Mouse (Mus musculus) midbrain, postnatal 0 days (tissue): ENCODE measurements around the gene Nkiras2. TPM values are rescaled to one million over a fixed set of nuclear protein-coding genes. Genes with fewer than 3 reads are reported as not detected.

Experiments used
- ATAC-seq: fragments of 200-750 bp; cut with Nextera tagmentation; 2 replicates; pipeline ENCODE4 v1.8.0; 2017; ENCODE audit warnings: moderate number of reproducible peaks, mild to moderate bottlenecking, moderate TSS enrichment, moderate library complexity; ENCODE audit not compliant: low FRiP score
- DNase-seq: peaks from one replicate; pipeline ENCODE4 v3.0.0-alpha.2; 2015; ENCODE audit warnings: low spot score
- H3K27ac ChIP-seq: fragments of 300-500 bp; sonication (generic); 2 replicates; pipeline ENCODE4 v1.5.1; 2014; ENCODE audit warnings: low read depth, mild to moderate bottlenecking, low read length, mixed read lengths
- H3K27me3 ChIP-seq: fragments of 300-500 bp; sonication (generic); 2 replicates; pipeline ENCODE4 v1.6.1; 2014; ENCODE audit warnings: low read length, control low read depth, mixed read lengths; ENCODE audit not compliant: insufficient read depth
- H3K36me3 ChIP-seq: fragments of 300-500 bp; sonication (generic); 2 replicates; pipeline ENCODE4 v1.6.1; 2014; ENCODE audit warnings: low read length, control low read depth, mixed read lengths; ENCODE audit not compliant: insufficient read depth
- H3K4me1 ChIP-seq: fragments of 300-500 bp; sonication (generic); 2 replicates; pipeline ENCODE4 v1.6.1; 2014; ENCODE audit warnings: mild to moderate bottlenecking, control low read depth, antibody characterized with exemption, low read length, mixed read lengths; ENCODE audit not compliant: insufficient read depth
- H3K4me2 ChIP-seq: fragments of 300-500 bp; sonication (generic); 2 replicates; pipeline ENCODE4 v1.6.1; 2014; ENCODE audit warnings: low read depth, mild to moderate bottlenecking, low read length, mixed read lengths; ENCODE audit not compliant: poor library complexity, severe bottlenecking
- H3K4me3 ChIP-seq: fragments of 300-500 bp; sonication (generic); 2 replicates; pipeline ENCODE4 v1.5.1; 2014; ENCODE audit warnings: low read depth, mild to moderate bottlenecking, low read length, moderate library complexity
- H3K9ac ChIP-seq: fragments of 300-500 bp; sonication (generic); replicated peaks from 2 replicates; pipeline ENCODE4 v1.6.1; 2014; ENCODE audit warnings: mild to moderate bottlenecking, low read length, moderate library complexity, mixed read lengths; ENCODE audit not compliant: poor library complexity, severe bottlenecking
- H3K9me3 ChIP-seq: fragments of 300-500 bp; sonication (generic); 2 replicates; pipeline ENCODE4 v1.6.1; 2016; ENCODE audit warnings: low read length, control low read depth
- CTCF ChIP-seq: IDR thresholded peaks from 2 replicates; pipeline ENCODE4 v1.5.1; 2016; ENCODE audit warnings: antibody characterized with exemption, mild to moderate bottlenecking
- WGBS: fragments of 180-500 bp; shearing (Covaris S2); extraction: QIAGEN DNeasy Blood & Tissue Kit; methylation state at CpG from one replicate; pipeline ENCODE4 v1.1.7; 2014; 5-methylcytosine and 5-hydroxymethylcytosine counted together
- polyA plus RNA-seq: library from polyadenylated mRNA; unstranded; fragments of >200 nt; fragmentation: Nextera tagmentation; extraction: Ambion mirVana; gene quantifications from 2 replicates; pipeline ENCODE4 v1.2.1, GENCODE M21; 2015
- total RNA-seq: library from RNA; depleted of rRNA; stranded (reverse); fragments of >200 nt; gene quantifications from 2 replicates; pipeline ENCODE4 v1.2.3, GENCODE M21; 2014

Gene Nkiras2
- total and polyA plus RNA-seq, 2 experiments from 2014 or later, result 80.9 to 125 TPM

GRCm38 (mm10) chr11:100619485-100619975 lies 486 bp downstream of the Nkiras2 start:
- Histone ChIP-seq H3K27me3 (no peaks in the 10 kb centered on the region), H3K9me3 (no peaks in the 10 kb centered on the region), H3K4me1 (peaks cover 4% of the 10 kb centered on the region), H3K4me2 (peak overlapping the region; percentile 83), H3K4me3 (peak overlapping the region; percentile 94), H3K27ac (peak overlapping the region; percentile 95), H3K9ac (peak overlapping the region; percentile 93), H3K36me3 (no peaks in the 10 kb centered on the region)
- ATAC-seq, result peak; percentile 96
- TF ChIP-seq CTCF, result peak; percentile 78
- WGBS, result 0% methylated on average over 40 of the region's 40 CpGs
- DNase-seq, result peak; percentile 99

DNA sequence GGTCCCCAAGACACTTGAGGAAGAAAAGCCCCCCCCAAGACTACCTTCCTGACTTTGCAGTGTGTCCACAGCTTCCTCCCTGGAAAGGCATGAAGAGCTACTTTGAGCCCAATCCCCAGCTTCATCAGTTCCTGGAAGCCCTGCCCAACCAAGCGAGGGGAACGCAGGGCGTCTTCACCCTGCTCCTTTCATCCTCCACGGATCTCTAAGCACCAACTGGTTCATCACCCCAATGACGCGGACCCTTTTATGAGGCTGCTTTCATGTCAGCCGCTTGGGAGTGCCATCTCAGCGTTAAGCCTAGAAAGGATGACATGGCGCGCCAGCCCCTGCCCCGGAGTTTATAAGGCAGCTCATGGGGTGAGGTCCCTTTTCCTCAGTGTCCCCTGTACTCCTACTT lies 938 bp downstream of the Nkiras2 start, which contains the start of gene Dnajc7:
Dnajc7 (minus strand) TSS at position 187 of the 400 bp plus-strand sequence.
- 2% methylated on average over 11 of the region's 11 CpGs for WGBS
- peak; percentile 44 for ATAC-seq
- Histone ChIP-seq H3K27me3 (no peaks in the 10 kb centered on the region), H3K9me3 (no peaks in the 10 kb centered on the region), H3K4me1 (peaks cover 4% of the 10 kb centered on the region), H3K4me2 (peak within 1 kb of the TSS; percentile 83), H3K36me3 (peaks cover 2% of the 10 kb centered on the region; the same call in 1 of the 2 replicates), H3K9ac (peak within 1 kb of the TSS; percentile 93), H3K4me3 (peak within 1 kb of the TSS; percentile 94), H3K27ac (peak within 1 kb of the TSS; percentile 95)
- DNase-seq, result peak; percentile 76
- TF ChIP-seq CTCF, result no peak

GRCm38 (mm10) chr11:100622714-100623113 lies 3.7 kb downstream of the Nkiras2 start:
- peak overlapping the region; percentile 85 for H3K9ac ChIP-seq
- no peaks in the 10 kb centered on the region for H3K9me3 ChIP-seq
- WGBS, result 0% methylated on average over 24 of the region's 24 CpGs
- H3K27ac ChIP-seq, result peak overlapping the region; percentile 87
- ATAC-seq (peak; percentile 56), DNase-seq (peak; percentile 96)
- H3K4me3 ChIP-seq, result peak overlapping the region; percentile 76
- peak overlapping the region; percentile 62 for H3K4me2 ChIP-seq
- H3K4me1 ChIP-seq, result peaks cover 4% of the 10 kb centered on the region
- peak; percentile 98 for TF ChIP-seq CTCF
- H3K27me3 ChIP-seq, result no peaks in the 10 kb centered on the region
- H3K36me3 ChIP-seq, result peaks cover 13% of the 10 kb centered on the region

- Histone ChIP-seq H3K27ac (no peak overlapping the region), H3K4me1 (no peaks in the 10 kb centered on the region; the same call in 1 of the 2 replicates), H3K27me3 (no peaks in the 10 kb centered on the region), H3K9ac (0 out of 2 replicates have a peak overlapping the region, but pooled peaks have one; percentile 33), H3K36me3 (peaks cover 13% of the 10 kb centered on the region), H3K4me3 (peak overlapping the region; percentile 76), H3K9me3 (no peaks in the 10 kb centered on the region), H3K4me2 (peak overlapping the region; percentile 62)
- no peak for TF ChIP-seq CTCF
- DNase-seq, result no peak
- 60% methylated on average over 5 of the region's 5 CpGs for WGBS
- ATAC-seq, result no peak
These were observed 4.8 kb downstream of the Nkiras2 start for GRCm38 (mm10) chr11:100623867-100624266.

GRCm38 (mm10) chr11:100625754-100626700 lies 7.0 kb downstream of the Nkiras2 start:
- H3K9ac ChIP-seq, result no peak overlapping the region
- DNase-seq, result no peak
- no peak overlapping the region for H3K4me3 ChIP-seq
- 94% methylated on average over 23 of the region's 23 CpGs for WGBS
- no peak overlapping the region for H3K27ac ChIP-seq
- no peaks in the 10 kb centered on the region for H3K9me3 ChIP-seq
- H3K36me3 ChIP-seq, result peaks cover 13% of the 10 kb centered on the region
- TF ChIP-seq CTCF, result no peak
- H3K4me2 ChIP-seq, result no peak overlapping the region
- ATAC-seq, result no peak
- H3K27me3 ChIP-seq, result no peaks in the 10 kb centered on the region
- H3K4me1 ChIP-seq, result no peaks in the 10 kb centered on the region; the same call in 1 of the 2 replicates
